Mouse (Mus musculus) liver, embryonic 12.5 days (tissue): ENCODE measurements around the gene Aarsd1. TPM values are rescaled to one million over a fixed set of nuclear protein-coding genes. Genes with fewer than 3 reads are reported as not detected.
"Not testable (repeated sequence)": the region's sequence is repeated elsewhere in the genome, so short reads cannot be mapped to it uniquely, and the experiment has no call there.

Experiments used
- ATAC-seq: fragments of 200-750 bp; cut with Nextera tagmentation; 2 replicates; pipeline ENCODE4 v1.8.0; 2017; ENCODE audit warnings: moderate number of reproducible peaks, mild to moderate bottlenecking, moderate library complexity
- H3K27ac ChIP-seq: fragments of 300-500 bp; sonication (generic); 2 replicates; pipeline ENCODE4 v1.5.1; 2016; ENCODE audit warnings: mild to moderate bottlenecking
- H3K27me3 ChIP-seq: fragments of 300-500 bp; sonication (generic); replicated peaks from 2 replicates; pipeline ENCODE4 v1.6.1; 2016; ENCODE audit warnings: mild to moderate bottlenecking, moderate library complexity
- H3K36me3 ChIP-seq: fragments of 300-500 bp; sonication (generic); 2 replicates; pipeline ENCODE4 v1.6.1; 2016; ENCODE audit warnings: mild to moderate bottlenecking, moderate library complexity
- H3K4me1 ChIP-seq: fragments of 300-500 bp; sonication (generic); 2 replicates; pipeline ENCODE4 v1.6.1; 2016
- H3K4me2 ChIP-seq: fragments of 300-500 bp; sonication (generic); 2 replicates; pipeline ENCODE4 v1.6.1; 2016; ENCODE audit warnings: mild to moderate bottlenecking, moderate library complexity
- H3K4me3 ChIP-seq: fragments of 300-500 bp; sonication (generic); 2 replicates; pipeline ENCODE4 v1.5.1; 2016; ENCODE audit warnings: mild to moderate bottlenecking, moderate library complexity
- H3K9ac ChIP-seq: fragments of 300-500 bp; sonication (generic); 2 replicates; pipeline ENCODE4 v1.6.1; 2016; ENCODE audit warnings: mild to moderate bottlenecking, moderate library complexity
- H3K9me3 ChIP-seq: fragments of 300-500 bp; sonication (generic); replicated peaks from 2 replicates; pipeline ENCODE4 v1.6.1; 2016; ENCODE audit warnings: mild to moderate bottlenecking, moderate library complexity
- WGBS: fragments of 180-500 bp; shearing (Covaris S2); methylation state at CpG from one replicate; pipeline ENCODE4 v1.1.7; 2016; ENCODE audit not compliant: insufficient replicate concordance; 5-methylcytosine and 5-hydroxymethylcytosine counted together
- polyA plus RNA-seq: library from polyadenylated mRNA; unstranded; fragments of >200 nt; fragmentation: Nextera tagmentation; extraction: Ambion mirVana; gene quantifications from 2 replicates; pipeline ENCODE4 v1.2.1, GENCODE M21; 2016

Gene Aarsd1
- polyA plus RNA-seq, 1 experiment from 2014 or later = 72.7 TPM

DNA sequence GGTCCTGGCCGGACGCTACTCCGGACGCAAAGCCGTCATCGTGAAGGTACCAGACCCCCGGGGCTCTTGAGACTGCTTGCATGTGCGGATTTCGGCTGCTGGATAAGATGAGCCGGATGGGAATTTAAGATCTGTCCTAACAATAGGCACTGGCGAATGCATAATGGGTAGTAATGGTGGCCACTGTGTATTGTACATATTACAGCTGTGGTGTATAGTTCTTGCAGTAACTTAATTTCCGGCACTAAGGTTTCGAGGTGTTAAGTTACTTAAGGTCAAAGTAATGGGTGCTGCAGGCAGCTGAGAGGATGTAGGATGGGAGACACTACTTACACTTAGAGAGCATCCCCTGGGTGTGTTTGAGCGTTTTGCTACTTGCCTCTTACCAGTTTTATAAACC lies 25.3 kb upstream of the Aarsd1 start:
- peak overlapping the region; percentile 92 for H3K9ac ChIP-seq
- H3K4me1 ChIP-seq = peaks cover 33% of the 10 kb centered on the region
- H3K27me3 ChIP-seq = no peaks in the 10 kb centered on the region
- peak overlapping the region; percentile 90 for H3K4me2 ChIP-seq
- ATAC-seq = no peak
- H3K27ac ChIP-seq = peak overlapping the region; percentile 83
- H3K9me3 ChIP-seq = no peaks in the 10 kb centered on the region
- H3K36me3 ChIP-seq = peaks cover 36% of the 10 kb centered on the region
- H3K4me3 ChIP-seq = peak overlapping the region; percentile 89
- WGBS = 2% methylated on average over 14 of the region's 14 CpGs

DNA sequence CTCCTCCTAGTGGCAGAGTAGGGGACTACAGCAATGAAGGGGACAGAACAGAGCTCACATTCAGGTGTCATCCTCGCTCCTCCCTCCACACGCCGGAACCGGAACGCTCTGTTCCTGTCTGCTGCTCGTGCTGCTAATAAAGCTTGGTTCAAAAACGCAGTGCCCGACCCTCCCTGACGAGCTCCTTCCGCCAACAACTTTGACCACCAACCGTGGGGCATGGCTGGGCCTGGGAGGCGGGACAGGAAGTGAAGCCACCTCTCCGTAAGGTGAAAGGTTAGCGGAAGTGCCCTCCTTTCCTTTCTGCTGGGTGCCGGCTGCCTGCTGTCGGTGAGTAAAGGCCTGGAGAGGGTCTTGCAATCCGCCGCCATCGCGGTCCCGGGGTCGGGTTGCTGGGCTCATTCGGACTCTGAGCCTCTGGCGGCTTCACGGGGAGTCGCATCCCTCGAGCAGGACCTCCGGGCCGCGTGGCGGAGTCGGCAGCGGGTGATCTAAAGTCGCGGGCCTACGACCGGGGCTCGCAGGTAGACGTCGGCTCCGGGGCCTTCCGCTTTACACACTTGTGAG lies 24.8 kb upstream of the Aarsd1 start, which contains the start of gene Rpl27:
Gene Rpl27, plus strand, starts transcription at position 172 of the 567 bp plus-strand sequence.
- Histone ChIP-seq H3K36me3 (peaks cover 36% of the 10 kb centered on the region), H3K27ac (peak within 1 kb of the TSS; percentile 83), H3K4me1 (peaks cover 28% of the 10 kb centered on the region), H3K9ac (peak within 1 kb of the TSS; percentile 92), H3K9me3 (no peaks in the 10 kb centered on the region), H3K27me3 (no peaks in the 10 kb centered on the region), H3K4me2 (peak within 1 kb of the TSS; percentile 90), H3K4me3 (peak within 1 kb of the TSS; percentile 89)
- WGBS = under 1% methylated on average over 42 of the region's 42 CpGs
- ATAC-seq = peak; percentile 97

DNA sequence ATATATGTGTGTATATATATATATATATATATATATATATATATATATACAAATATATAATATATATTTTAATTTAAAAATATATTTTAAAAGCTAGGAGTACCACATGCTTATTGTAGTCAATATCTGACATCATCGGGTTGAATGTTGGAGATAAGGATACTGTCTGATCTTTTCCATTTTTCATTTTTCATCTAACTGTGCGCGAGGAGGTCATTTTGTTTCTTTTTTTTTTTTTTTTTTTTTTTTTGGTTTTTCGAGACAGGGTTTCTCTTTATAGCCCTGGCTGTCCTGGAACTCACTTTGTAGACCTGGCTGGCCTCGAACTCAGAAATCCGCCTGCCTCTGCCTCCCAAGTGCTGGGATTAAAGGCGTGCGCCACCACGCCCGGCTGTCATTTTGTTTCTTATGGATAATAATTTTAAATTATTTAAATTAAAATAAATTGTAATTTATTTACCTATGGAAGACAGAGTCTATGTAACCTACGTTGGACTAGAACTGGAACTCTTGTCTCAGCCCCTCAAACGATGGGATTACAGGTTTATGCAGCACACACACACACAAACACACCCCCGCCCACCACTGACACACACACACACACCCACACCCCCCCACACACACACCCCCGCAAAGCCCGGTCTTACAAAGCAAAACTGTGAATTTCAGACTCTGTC lies 24.2 kb upstream of the Aarsd1 start:
- Histone ChIP-seq H3K36me3 (peaks cover 36% of the 10 kb centered on the region), H3K9ac (peak overlapping the region; percentile 66; the same call in 1 of the 2 replicates), H3K4me3 (peak overlapping the region; percentile 89), H3K4me2 (peak overlapping the region; percentile 90), H3K4me1 (peaks cover 28% of the 10 kb centered on the region), H3K27ac (peak overlapping the region; percentile 83; the same call in 1 of the 2 replicates)
- not testable (repeated sequence) for H3K27me3 ChIP-seq, H3K9me3 ChIP-seq, ATAC-seq
- WGBS = 23% methylated on average over 15 of the region's 15 CpGs

DNA sequence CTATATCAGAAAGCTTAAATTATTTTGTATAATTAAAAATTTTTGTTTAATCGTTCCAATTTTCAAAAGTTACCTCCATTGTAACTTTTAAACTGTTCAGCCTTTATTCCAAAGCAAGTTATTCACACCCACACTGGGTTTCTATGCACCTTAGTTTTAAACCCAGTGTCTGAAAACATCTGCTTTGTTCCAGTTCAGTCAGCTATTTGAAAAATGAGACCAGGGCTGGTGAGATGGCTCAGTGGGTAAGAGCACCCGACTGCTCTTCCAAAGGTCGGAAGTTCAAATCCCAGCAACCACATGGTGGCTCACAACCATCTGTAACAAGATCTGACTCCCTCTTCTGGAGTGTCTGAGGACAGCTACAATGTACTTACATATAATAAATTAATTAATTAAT lies 20.6 kb upstream of the Aarsd1 start:
- H3K27me3 ChIP-seq, H3K4me2 ChIP-seq, H3K9me3 ChIP-seq, H3K4me3 ChIP-seq, ATAC-seq, H3K9ac ChIP-seq, H3K27ac ChIP-seq: not testable (repeated sequence)
- peaks cover 10% of the 10 kb centered on the region for H3K4me1 ChIP-seq
- H3K36me3 ChIP-seq = peaks cover 33% of the 10 kb centered on the region
- 36% methylated on average over 3 of the region's 3 CpGs for WGBS

DNA sequence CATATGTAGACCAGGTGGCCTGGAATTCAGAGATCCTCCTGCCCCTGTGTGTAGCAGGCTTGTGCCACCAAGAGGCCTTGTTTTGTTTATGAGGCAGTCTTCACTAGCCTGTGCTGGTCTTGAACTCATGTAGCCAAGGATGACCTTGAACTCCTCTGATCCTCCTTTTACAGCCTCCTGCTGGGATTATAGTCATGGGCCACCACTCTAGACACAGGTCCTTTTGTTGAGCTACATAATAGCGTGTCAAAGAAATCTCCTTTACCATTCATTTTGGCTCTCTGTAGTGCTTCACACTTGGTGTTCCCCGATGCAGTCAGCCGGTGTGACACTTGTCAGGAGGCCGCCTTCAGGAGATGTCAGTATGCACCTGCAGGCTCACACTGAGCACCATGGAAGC lies 19.5 kb upstream of the Aarsd1 start:
- H3K36me3 ChIP-seq = peaks cover 40% of the 10 kb centered on the region
- no peak overlapping the region for H3K4me2 ChIP-seq
- H3K27me3 ChIP-seq = no peaks in the 10 kb centered on the region
- WGBS = 81% methylated on average over 4 of the region's 4 CpGs
- H3K9me3 ChIP-seq = no peaks in the 10 kb centered on the region
- H3K4me3 ChIP-seq = no peak overlapping the region
- H3K27ac ChIP-seq = no peak overlapping the region
- peaks cover 8% of the 10 kb centered on the region for H3K4me1 ChIP-seq
- no peak for ATAC-seq
- H3K9ac ChIP-seq = no peak overlapping the region

DNA sequence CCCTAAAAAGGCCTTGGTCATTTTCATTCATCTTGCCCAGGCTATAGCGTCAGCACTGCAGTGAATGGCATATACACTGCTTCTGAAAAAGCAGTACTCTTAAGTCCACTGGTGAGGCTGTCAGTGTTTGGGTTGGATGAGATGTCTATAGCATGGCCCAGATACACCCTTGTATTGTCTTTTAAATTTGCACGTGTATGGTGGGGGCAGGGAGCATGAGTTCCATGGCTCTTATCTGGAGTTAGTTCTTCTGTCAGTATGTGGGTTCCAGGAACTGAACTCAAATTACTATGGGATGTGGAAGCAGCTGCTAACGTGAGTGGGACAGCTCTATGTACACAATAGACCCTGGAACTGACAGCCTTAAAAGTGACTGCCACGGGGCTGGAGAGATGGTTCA lies 18.4 kb upstream of the Aarsd1 start:
- H3K9me3 ChIP-seq = no peaks in the 10 kb centered on the region
- no peak overlapping the region for H3K4me2 ChIP-seq
- H3K9ac ChIP-seq = no peak overlapping the region
- H3K4me1 ChIP-seq = peaks cover 8% of the 10 kb centered on the region
- ATAC-seq = 0 out of 2 replicates have a peak, but pooled peaks have one; percentile 35
- WGBS = 45% methylated on average over 4 of the region's 4 CpGs
- H3K27ac ChIP-seq = no peak overlapping the region
- peaks cover 50% of the 10 kb centered on the region for H3K36me3 ChIP-seq
- no peak overlapping the region for H3K4me3 ChIP-seq
- no peaks in the 10 kb centered on the region for H3K27me3 ChIP-seq

DNA sequence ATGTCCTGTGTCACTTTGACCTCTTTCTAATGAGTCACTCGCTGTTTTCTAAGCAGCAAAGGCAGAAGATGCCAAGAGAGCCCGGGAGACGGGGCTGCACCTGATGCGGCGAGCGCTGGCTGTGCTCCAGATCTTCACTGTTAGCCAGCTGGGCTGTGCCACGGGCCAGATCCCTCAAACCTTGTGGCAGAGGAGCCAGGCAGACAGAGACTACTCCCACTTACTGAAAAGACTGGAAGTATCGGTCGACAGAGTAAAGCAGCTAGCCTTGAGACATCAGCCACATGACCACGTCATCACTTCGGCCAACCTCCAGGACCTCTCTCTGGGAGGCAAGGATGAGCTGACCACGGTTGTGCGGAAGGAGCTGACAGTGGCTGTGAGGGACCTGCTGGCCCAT lies 16.0 kb upstream of the Aarsd1 start:
- 90% methylated on average over 13 of the region's 13 CpGs for WGBS

DNA sequence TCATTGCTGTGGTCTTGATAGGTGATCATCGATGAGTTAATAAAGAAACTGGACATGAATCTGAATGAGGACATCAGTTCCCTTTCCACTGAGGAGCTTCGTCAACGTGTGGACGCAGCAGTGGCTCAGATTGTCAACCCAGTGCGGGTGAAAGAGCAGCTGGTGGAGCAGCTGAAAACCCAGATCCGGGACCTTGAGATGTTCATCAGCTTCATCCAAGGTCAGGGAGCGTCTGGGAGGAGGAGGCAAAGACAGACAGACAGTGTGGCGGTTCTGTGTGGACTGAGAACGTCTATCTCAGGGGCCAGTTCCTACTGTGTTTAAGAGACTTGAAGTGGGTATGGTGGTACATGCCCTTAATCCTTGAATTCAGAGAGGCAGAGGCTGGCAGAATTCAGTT lies 13.9 kb upstream of the Aarsd1 start:
- no peak overlapping the region for H3K27ac ChIP-seq
- no peak overlapping the region for H3K9ac ChIP-seq
- H3K4me2 ChIP-seq = no peak overlapping the region
- peaks cover 72% of the 10 kb centered on the region for H3K36me3 ChIP-seq
- H3K27me3 ChIP-seq = no peaks in the 10 kb centered on the region
- H3K9me3 ChIP-seq = no peaks in the 10 kb centered on the region
- H3K4me1 ChIP-seq = peaks cover 20% of the 10 kb centered on the region
- H3K4me3 ChIP-seq = no peak overlapping the region
- ATAC-seq = no peak
- WGBS = 81% methylated on average over 9 of the region's 9 CpGs

More for the DNA sequence above, 16.0 kb upstream of the Aarsd1 start:
- Histone ChIP-seq H3K9ac (no peak overlapping the region), H3K4me1 (peaks cover 8% of the 10 kb centered on the region), H3K9me3 (no peaks in the 10 kb centered on the region), H3K4me3 (no peak overlapping the region), H3K27ac (no peak overlapping the region), H3K4me2 (no peak overlapping the region), H3K27me3 (no peaks in the 10 kb centered on the region), H3K36me3 (peaks cover 72% of the 10 kb centered on the region)
- no peak for ATAC-seq

DNA sequence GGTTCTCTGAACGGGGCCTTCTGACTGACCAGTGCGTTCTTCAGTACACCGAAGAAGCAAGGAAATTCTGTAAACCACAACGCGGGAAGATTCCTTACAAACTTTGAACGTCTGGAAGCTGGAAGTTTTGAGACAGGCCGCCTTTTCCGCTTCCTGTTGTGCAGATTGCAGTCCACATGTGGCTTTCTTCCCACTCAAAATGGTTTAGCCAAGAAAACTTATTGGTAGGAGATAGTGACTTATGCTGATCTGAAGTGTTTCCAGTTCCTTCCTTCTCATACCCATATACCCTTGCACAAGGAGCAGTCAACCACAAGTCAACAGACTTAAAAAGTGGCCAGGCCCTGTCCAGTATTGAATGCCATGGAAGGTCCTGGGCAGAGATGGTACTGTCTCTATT lies 8.8 kb upstream of the Aarsd1 start:
- 42% methylated on average over 8 of the region's 8 CpGs for WGBS
- Histone ChIP-seq H3K4me2 (peak overlapping the region; percentile 99), H3K27me3 (no peaks in the 10 kb centered on the region), H3K9ac (peak overlapping the region; percentile 85), H3K27ac (no peak overlapping the region), H3K36me3 (peaks cover 25% of the 10 kb centered on the region), H3K9me3 (no peaks in the 10 kb centered on the region), H3K4me1 (peaks cover 32% of the 10 kb centered on the region), H3K4me3 (peak overlapping the region; percentile 98)
- no peak for ATAC-seq

DNA sequence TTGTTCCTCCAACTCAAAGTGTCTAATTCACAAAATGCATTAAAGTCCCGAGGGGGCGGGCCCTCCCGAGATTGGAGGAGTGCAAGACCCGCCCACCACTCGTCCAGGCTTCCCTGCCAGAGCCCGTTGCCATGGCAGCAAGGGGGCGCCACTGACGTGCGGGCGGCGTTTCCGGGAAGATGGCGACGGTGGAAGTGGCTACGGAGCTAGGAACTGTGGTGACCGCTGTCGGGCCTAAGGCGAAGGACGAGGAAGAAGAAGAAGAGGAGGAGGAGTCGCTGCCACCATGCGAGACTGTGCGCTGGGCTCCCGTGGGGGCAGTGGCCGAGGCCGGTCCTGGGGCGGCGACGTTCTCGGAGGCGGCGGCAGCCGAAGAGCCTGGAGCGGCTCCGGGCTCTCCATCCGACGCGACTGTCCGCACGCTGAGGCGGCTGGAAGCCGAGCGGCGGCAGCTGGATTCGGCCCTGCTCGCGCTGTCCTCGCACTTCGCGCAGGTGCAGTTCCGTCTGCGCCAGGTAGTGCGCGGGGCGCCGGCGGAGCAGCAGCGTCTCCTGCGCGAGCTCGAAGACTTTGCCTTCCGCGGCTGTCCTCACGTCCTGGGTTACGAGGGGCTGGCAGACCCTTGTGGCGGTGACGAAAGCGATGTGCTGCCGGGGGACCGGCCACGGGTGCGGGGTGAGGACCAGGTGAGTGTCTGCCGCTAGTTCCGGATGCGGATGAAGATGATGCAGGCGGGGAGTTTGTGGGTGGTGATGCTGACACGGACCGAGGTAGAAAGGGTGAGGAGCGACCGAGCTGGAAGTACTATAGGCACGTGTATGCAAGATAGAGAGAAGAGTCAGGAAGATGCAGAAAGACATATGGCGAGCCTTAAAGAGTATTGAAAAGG lies 7.8 kb upstream of the Aarsd1 start, which contains the start of the genes Rundc1 and Ptges3l:
Gene Rundc1, plus strand, starts transcription at position 161 of the 889 bp plus-strand sequence.
Gene Ptges3l, minus strand, starts transcription at position 409 of the 889 bp plus-strand sequence.
- Histone ChIP-seq H3K36me3 (peaks cover 15% of the 10 kb centered on the region), H3K4me2 (peak within 1 kb of the TSS; percentile 99), H3K9me3 (no peaks in the 10 kb centered on the region), H3K27ac (peak within 1 kb of the TSS; percentile 78), H3K9ac (peak within 1 kb of the TSS; percentile 85), H3K4me3 (peak within 1 kb of the TSS; percentile 98), H3K4me1 (peaks cover 32% of the 10 kb centered on the region), H3K27me3 (no peaks in the 10 kb centered on the region)
- WGBS = 1% methylated on average over 76 of the region's 81 CpGs
- peak; percentile 89 for ATAC-seq

DNA sequence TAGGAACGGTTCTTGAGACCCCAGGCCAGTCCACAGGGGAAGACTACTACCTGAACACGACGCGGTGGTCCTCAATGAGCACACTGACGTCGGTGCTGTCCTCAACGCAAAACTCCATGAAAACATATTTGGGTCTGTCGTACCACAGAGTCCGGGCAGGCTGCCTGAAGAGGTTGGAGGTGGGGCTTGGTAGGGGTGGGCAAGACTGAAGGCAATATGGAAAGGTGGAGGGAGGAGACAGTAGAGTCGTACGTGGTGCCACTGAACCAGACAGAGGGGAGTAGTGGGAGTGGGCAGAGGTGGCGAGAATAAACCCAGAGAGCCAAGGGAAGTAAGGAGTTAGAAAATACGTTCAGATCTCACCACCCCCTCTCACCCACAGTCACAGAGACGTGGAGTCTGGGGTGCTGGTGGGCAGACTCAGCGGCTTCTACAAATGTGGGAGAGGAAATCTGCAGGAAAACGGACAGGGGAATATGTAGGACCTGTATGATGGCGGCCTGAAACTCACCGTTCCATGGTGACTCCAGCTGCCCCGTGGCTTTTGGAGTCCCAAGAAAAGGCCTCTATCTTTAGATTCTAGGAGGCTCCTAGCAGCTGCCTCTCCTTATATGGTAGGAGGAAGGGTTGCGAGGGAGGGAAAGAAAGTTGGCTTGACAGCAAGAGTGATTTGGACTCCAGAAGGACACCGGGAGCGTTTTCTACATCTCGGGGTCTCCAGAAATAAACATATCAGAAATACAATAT lies 6.9 kb upstream of the Aarsd1 start, which contains the start of gene Gm27029:
Gene Gm27029, minus strand, starts transcription at position 692 of the 747 bp plus-strand sequence.
- ATAC-seq = no peak
- H3K9me3 ChIP-seq = no peaks in the 10 kb centered on the region
- H3K36me3 ChIP-seq = peaks cover 6% of the 10 kb centered on the region; the same call in 1 of the 2 replicates
- peak within 1 kb of the TSS; percentile 78 for H3K27ac ChIP-seq
- no peaks in the 10 kb centered on the region for H3K27me3 ChIP-seq
- 10% methylated on average over 23 of the region's 23 CpGs for WGBS
- H3K4me1 ChIP-seq = peaks cover 39% of the 10 kb centered on the region
- peak within 1 kb of the TSS; percentile 98 for H3K4me3 ChIP-seq
- H3K9ac ChIP-seq = peak within 1 kb of the TSS; percentile 85
- peak within 1 kb of the TSS; percentile 99 for H3K4me2 ChIP-seq
